Mouse (Mus musculus): ENCODE results near the gene Qsox2.

Qsox2 gene

GRCm38 (mm10) chr2:26168843-26169579, 68.3 kb downstream of the Qsox2 start:
- in situ Hi-C loops (cut with MboI, MseI): no loop called here

- in situ Hi-C loops (cut with MboI, MseI): no loop called here
These were observed 70.4 kb downstream of the Qsox2 start for GRCm38 (mm10) chr2:26166890-26167289.
